In the genomic region with DNA sequence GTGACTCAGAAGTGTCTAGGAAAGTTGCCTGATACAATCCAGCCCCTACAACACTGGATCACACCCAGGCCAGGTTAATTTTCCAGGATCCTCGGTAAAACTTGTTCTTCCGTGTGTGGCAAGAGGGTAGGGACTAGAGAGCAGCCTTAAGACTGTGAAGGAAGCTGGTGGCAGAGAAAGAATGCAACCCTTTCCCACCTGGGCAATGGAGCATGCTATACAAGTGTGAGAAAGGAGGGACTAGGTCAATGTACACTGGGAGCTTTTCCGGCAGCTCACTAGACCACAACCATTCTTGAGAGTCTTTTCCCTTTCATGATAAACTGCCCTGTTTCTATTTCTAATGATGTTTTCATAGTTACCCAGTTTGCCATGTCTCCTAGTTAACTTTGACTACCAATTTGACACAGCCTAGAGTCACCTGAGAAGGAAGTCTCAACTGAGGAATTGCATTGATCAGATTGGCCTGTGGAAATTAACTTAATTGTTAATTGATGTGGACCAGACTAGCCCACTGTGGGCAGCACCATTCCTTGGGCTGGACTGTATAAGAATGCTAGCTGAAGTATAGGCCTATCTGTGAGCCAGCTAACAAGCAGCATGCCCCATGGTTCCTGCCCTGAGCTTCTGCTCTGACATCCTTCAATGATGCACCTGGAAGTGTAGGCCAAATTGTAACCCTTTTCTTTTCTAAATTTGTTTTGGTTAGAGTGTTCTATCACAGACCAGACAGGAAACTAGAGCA, we compare ENCODE assay signal across 13 mouse cellular contexts.
"Had no signal": no experiment of that assay in that cellular context is flagged by ENCODE, and none has a peak within 500 bp of the region (broad histone marks: within the 10 kb centered on the region; RNA-seq: fewer than 3 reads in every experiment).

No protein-coding gene starts in this region.

- H3K27me3 ChIP-seq: liver, embryonic 15.5 days; megakaryocyte, embryonic 14.5 days; midbrain, embryonic 12.5 days; neural tube, embryonic 12.5 days had no signal

- H3K27ac ChIP-seq: left cerebral cortex, adult 2 months; limb, embryonic 10.5 days; liver, embryonic 15.5 days; macrophage; midbrain, embryonic 12.5 days; neural tube, embryonic 12.5 days had no signal

- DNase-seq: lung, adult 2 months; lung, postnatal 14 days; thymus, adult 18-20 months; thymus, postnatal 25 days had no signal

- H3K4me2 ChIP-seq: liver, embryonic 11.5 days; liver, embryonic 15.5 days; midbrain, embryonic 12.5 days; neural tube, embryonic 12.5 days had no signal

- H3K9ac ChIP-seq: liver, embryonic 15.5 days; midbrain, embryonic 12.5 days; neural tube, embryonic 12.5 days had no signal

- ATAC-seq: intestine, embryonic 16.5 days had no signal

- H3K36me3 ChIP-seq: limb, embryonic 10.5 days; liver, embryonic 15.5 days; midbrain, embryonic 12.5 days; neural tube, embryonic 12.5 days had no signal

- H3K4me3 ChIP-seq: left cerebral cortex, adult 2 months; limb, embryonic 10.5 days; liver, embryonic 15.5 days; megakaryocyte, embryonic 14.5 days; midbrain, embryonic 12.5 days; neural tube, embryonic 12.5 days had no signal

- H3K9me3 ChIP-seq: limb, embryonic 10.5 days; liver, embryonic 15.5 days; megakaryocyte, embryonic 14.5 days; midbrain, embryonic 12.5 days; neural tube, embryonic 12.5 days had no signal

- H3K4me1 ChIP-seq: liver, embryonic 15.5 days; megakaryocyte, embryonic 14.5 days; neural tube, embryonic 12.5 days had no signal
